Mouse (Mus musculus) intestine, embryonic 16.5 days (tissue): ENCODE data around the gene Ddr1. TPM values are rescaled to one million over a fixed set of nuclear protein-coding genes. Genes with fewer than 3 reads are reported as not detected.

Experiments used
- ATAC-seq: fragments of 200-750 bp; cut with Nextera tagmentation; 2 replicates; pipeline ENCODE4 v1.8.0; 2017; ENCODE audit warnings: moderate TSS enrichment, moderate library complexity
- H3K27ac ChIP-seq: fragments of 300-500 bp; sonication (generic); 2 replicates; pipeline ENCODE4 v1.5.1; 2014; ENCODE audit warnings: mild to moderate bottlenecking, low read length
- H3K27me3 ChIP-seq: fragments of 300-500 bp; sonication (generic); replicated peaks from 2 replicates; pipeline ENCODE4 v1.6.1; 2014; ENCODE audit warnings: low read length, control low read depth, mixed read lengths; ENCODE audit not compliant: control insufficient read depth, insufficient read depth
- H3K36me3 ChIP-seq: fragments of 300-500 bp; sonication (generic); 2 replicates; pipeline ENCODE4 v1.6.1; 2014; ENCODE audit warnings: low read length, control low read depth; ENCODE audit not compliant: control insufficient read depth, insufficient read depth
- H3K4me1 ChIP-seq: fragments of 300-500 bp; sonication (generic); 2 replicates; pipeline ENCODE4 v1.6.1; 2014; ENCODE audit warnings: low read length, control low read depth, mixed read lengths; ENCODE audit not compliant: control insufficient read depth, insufficient read depth
- H3K4me2 ChIP-seq: fragments of 300-500 bp; sonication (generic); 2 replicates; pipeline ENCODE4 v1.6.1; 2014; ENCODE audit warnings: low read depth, low read length, control low read depth
- H3K4me3 ChIP-seq: fragments of 300-500 bp; sonication (generic); 2 replicates; pipeline ENCODE4 v1.5.1; 2014; ENCODE audit warnings: mild to moderate bottlenecking, low read length
- H3K9ac ChIP-seq: fragments of 300-500 bp; sonication (generic); 2 replicates; pipeline ENCODE4 v1.6.1; 2014; ENCODE audit warnings: low read depth, low read length
- H3K9me3 ChIP-seq: fragments of 300-500 bp; sonication (generic); 2 replicates; pipeline ENCODE4 v1.6.1; 2016; ENCODE audit warnings: low read length, control low read depth; ENCODE audit not compliant: control insufficient read depth
- WGBS: fragments of 180-500 bp; shearing (Covaris S2); extraction: QIAGEN DNeasy Blood & Tissue Kit; methylation state at CpG from one replicate; pipeline ENCODE4 v1.1.7; 2014; 5-methylcytosine and 5-hydroxymethylcytosine counted together
- polyA plus RNA-seq: library from polyadenylated mRNA; unstranded; fragments of >200 nt; fragmentation: Nextera tagmentation; extraction: Ambion mirVana; gene quantifications from 2 replicates; pipeline ENCODE4 v1.2.1, GENCODE M21; 2015

Gene Ddr1
- polyA plus RNA-seq, 1 experiment from 2014 or later, result 54.1 TPM

DNA sequence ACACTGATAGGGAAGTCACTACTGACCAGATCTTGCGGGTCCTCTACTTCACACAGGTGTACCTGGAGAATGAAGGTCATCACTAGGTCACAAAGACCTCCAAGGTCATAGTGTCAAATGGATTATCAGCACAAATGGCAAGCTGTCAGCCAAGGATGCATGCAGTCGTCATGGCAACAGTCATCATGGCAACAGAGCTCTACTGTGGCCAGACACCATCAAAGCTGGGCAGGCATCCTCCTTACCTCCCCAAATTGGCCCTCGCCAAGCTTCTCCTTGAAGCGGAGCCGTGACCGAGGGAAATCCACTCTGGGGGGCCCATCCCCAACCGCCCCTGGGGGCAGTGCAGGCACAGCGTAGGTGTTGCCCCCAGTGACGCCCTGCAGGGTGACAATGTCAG is 19.4 kb downstream of the Ddr1 start:
- WGBS, result 77% methylated on average over 9 of the region's 9 CpGs
- no peak overlapping the region for H3K4me3 ChIP-seq
- no peaks in the 10 kb centered on the region for H3K4me1 ChIP-seq
- no peak overlapping the region for H3K4me2 ChIP-seq
- H3K27ac ChIP-seq, result no peak overlapping the region
- H3K9ac ChIP-seq, result no peak overlapping the region
- H3K27me3 ChIP-seq, result no peaks in the 10 kb centered on the region
- no peaks in the 10 kb centered on the region for H3K9me3 ChIP-seq
- H3K36me3 ChIP-seq, result peaks cover 59% of the 10 kb centered on the region
- ATAC-seq, result no peak

DNA sequence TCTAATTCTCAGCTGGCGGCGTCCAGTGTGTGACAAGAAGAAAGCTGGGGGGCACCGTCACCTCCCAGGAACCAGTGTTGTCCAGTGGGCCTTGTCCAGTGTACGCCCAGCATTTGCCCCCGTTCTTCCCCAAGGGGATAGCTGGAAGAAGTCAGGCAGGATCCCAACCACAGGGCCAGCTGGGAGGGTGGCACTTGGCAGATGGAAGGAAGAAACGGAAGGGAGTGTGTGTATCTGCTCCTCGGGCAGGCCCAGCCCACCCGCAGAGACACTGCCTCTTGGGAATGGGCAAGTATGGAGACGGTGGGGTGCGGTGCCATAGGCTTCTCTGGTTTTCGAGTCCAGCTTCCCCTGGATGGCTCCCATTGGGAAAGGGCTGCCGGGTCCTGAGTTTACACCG is 22.4 kb downstream of the Ddr1 start:
- Histone ChIP-seq H3K36me3 (peaks cover 42% of the 10 kb centered on the region), H3K27me3 (no peaks in the 10 kb centered on the region), H3K4me1 (no peaks in the 10 kb centered on the region), H3K4me3 (no peak overlapping the region), H3K9ac (no peak overlapping the region), H3K9me3 (no peaks in the 10 kb centered on the region), H3K4me2 (no peak overlapping the region), H3K27ac (no peak overlapping the region)
- no peak for ATAC-seq
- WGBS, result 88% methylated on average over 13 of the region's 13 CpGs

DNA sequence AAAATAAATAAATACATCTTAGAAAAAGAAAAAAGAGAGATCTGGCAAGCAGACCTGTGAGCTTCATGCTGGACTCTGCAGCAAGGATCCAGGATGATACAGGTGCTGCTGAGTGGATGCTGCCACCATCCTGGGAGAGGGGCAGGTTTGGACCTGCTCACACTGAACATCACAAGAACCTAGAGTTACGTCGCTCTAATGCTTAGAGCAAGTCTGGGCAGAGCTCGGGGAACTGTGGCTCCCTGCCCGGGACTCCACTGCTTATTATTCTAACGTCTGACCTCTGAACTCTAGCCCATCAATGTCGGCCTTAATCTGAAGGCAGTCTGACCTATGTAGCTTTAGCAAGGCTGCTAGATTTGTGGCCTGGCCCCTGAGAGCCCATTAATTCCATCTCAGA is 23.8 kb downstream of the Ddr1 start:
- no peaks in the 10 kb centered on the region for H3K4me1 ChIP-seq
- WGBS, result 38% methylated on average over 6 of the region's 6 CpGs

DNA sequence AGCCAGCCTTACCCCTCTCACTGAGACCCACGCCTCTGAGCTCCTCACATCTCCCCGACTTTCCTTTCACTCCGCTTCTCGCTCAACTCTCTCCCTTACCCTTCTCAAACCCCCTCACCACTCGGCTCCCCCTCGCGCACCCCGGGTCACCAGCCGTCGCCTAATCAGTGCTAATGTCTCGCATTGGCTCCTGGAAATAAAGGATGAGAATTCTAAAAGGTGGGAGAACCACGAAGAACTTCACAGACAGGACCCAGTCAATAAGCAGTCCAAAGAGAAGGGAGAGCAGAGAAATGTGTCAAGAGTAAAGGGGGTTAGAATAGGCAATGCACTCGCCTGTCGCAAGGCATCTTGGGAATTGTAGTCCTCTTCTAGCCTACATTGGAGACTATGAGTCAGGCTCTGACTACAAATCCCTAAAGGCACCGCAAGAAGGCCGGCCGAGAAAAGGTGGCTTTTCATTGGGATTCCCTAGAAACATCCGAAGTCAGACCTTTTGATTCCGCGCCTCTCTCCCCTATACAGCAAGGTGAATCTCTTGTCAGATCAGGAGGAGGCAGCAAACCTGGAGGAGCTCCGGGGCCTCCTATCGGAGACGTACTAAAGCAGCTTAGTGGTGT is 30.9 kb downstream of the Ddr1 start, which contains the start of gene Gtf2h4:
TSS of gene Gtf2h4 (minus strand) at position 324 of the 620 bp plus-strand sequence.
- Histone ChIP-seq H3K27me3 (no peaks in the 10 kb centered on the region), H3K9me3 (no peaks in the 10 kb centered on the region), H3K4me2 (peak within 1 kb of the TSS; percentile 79), H3K27ac (no peak within 1 kb of the TSS), H3K4me3 (peak within 1 kb of the TSS; percentile 71), H3K36me3 (no peaks in the 10 kb centered on the region; the same call in 1 of the 2 replicates), H3K9ac (peak within 1 kb of the TSS; percentile 88), H3K4me1 (peaks cover 2% of the 10 kb centered on the region; the same call in 1 of the 2 replicates)
- ATAC-seq, result peak; percentile 98
- WGBS, result under 1% methylated on average over 23 of the region's 23 CpGs

More for the DNA sequence above, 23.8 kb downstream of the Ddr1 start:
- Histone ChIP-seq H3K9ac (no peak overlapping the region), H3K9me3 (no peaks in the 10 kb centered on the region), H3K27ac (no peak overlapping the region), H3K4me2 (no peak overlapping the region), H3K27me3 (no peaks in the 10 kb centered on the region), H3K4me3 (no peak overlapping the region), H3K36me3 (peaks cover 34% of the 10 kb centered on the region)
- no peak for ATAC-seq

DNA sequence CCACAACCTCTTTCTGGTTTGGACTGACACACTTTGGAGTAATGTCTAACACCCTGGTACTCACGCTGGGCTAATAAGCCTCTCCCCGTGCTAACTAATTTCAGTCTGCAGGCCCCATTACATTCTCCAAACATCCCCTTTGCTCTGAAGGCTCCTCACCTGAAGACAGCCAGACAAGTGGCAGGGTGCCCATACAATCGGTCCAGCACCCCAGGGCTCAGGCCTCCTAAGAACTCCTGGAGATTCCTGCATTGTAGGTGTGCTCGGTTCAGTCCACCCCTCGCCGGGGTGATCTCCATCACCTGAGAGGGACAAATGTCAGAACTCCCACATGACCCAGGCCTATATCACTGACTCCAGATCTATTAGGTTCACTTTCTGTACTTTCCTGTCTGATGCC is 31.9 kb downstream of the Ddr1 start:
- no peaks in the 10 kb centered on the region for H3K9me3 ChIP-seq
- no peak overlapping the region for H3K4me2 ChIP-seq
- WGBS, result 90% methylated on average over 6 of the region's 6 CpGs
- ATAC-seq, result no peak
- no peaks in the 10 kb centered on the region; the same call in 1 of the 2 replicates for H3K36me3 ChIP-seq
- H3K9ac ChIP-seq, result 0 out of 2 replicates have a peak overlapping the region, but pooled peaks have one; percentile 88
- no peak overlapping the region for H3K27ac ChIP-seq
- no peaks in the 10 kb centered on the region for H3K27me3 ChIP-seq
- no peak overlapping the region for H3K4me3 ChIP-seq
- H3K4me1 ChIP-seq, result peaks cover 6% of the 10 kb centered on the region; the same call in 1 of the 2 replicates

DNA sequence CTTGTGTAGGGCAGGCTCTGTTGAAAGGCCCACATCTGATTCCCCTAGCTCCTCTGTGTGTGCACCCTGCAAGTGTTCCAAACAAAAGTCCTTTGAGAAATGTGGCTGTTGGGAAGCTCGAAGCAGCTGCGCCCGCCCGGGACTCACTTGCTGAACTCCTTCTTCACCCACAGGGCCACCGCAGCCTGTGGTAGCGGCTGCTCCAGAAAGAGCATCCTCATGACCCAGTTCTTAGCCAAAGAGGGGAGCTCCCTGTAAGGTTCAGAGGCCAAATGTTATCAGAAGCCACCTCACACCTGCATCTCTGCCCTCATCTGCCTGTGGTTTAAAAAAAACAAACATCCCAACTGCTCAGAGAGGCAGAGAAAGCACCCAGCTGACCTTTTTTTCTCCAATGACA is 32.6 kb downstream of the Ddr1 start:
- WGBS, result 86% methylated on average over 6 of the region's 6 CpGs

DNA sequence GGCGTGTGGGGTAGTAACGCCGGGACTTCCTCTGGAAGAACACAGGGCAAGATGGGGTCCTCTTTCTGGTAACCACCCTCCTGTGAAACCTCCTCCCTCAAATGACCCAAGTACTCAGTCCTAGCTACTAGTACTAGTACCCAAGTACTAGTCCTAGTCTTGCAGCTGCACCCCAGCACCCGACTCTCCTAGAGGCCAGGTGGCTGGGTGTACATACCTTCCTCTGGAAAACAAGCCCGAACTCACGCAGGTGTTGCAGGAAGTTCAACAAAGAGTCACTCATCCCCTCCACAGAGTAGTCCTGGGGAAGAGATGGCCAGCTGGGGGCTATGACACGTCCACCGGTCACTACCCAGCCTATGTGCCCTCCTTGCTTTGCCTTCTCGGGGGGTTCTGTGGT is 34.7 kb downstream of the Ddr1 start:
- Histone ChIP-seq H3K4me1 (peaks cover 19% of the 10 kb centered on the region), H3K9me3 (no peaks in the 10 kb centered on the region)
- WGBS, result 93% methylated on average over 9 of the region's 9 CpGs

More for the DNA sequence above, 32.6 kb downstream of the Ddr1 start:
- Histone ChIP-seq H3K4me1 (peaks cover 7% of the 10 kb centered on the region; the same call in 1 of the 2 replicates), H3K36me3 (no peaks in the 10 kb centered on the region; the same call in 1 of the 2 replicates), H3K9ac (no peak overlapping the region), H3K4me2 (no peak overlapping the region), H3K27me3 (no peaks in the 10 kb centered on the region), H3K27ac (no peak overlapping the region), H3K9me3 (no peaks in the 10 kb centered on the region), H3K4me3 (no peak overlapping the region)
- ATAC-seq, result no peak

DNA sequence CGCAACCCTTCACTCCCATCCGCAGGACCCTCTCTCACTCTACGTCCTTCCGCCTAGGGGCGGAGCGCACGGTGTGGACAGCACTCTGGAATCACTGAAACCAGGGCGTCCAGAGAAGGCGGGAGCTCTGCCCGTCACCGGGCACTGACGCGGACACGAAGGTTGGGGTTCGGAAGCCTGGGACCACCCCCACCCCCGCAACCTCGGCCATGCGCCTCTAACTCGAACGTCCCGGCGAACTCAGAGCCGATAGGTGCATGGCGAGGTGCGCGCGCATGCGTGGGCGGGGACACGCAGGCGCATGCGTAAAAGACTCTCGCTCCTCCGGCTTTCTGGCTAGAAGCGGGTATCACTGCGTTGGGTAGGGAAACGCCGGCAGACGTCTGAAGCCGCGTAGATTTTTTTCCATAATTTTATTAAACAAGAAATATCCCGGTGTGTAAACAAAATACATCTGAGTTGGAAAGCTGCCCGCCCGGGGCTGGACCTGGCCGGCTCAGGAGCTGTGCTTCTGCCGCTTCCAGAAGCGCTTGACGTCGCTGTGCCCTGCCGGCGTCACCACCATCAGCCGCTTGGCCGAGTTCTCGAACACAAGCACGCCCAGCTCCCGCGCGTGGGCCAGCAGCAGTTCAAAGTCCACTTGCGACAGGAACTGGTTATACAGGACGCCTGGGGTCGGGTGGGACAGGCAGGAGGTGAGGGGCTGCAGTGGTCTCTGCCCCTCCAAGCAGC is 36.9 kb downstream of the Ddr1 start, which contains the start of gene Vars2:
TSS of gene Vars2 (minus strand) at position 259 of the 732 bp plus-strand sequence.
- WGBS, result under 1% methylated on average over 61 of the region's 61 CpGs
- Histone ChIP-seq H3K4me1 (peaks cover 16% of the 10 kb centered on the region), H3K4me3 (peak within 1 kb of the TSS; percentile 57), H3K27me3 (no peaks in the 10 kb centered on the region), H3K4me2 (peak within 1 kb of the TSS; percentile 92), H3K36me3 (peaks cover 8% of the 10 kb centered on the region), H3K27ac (peak within 1 kb of the TSS; percentile 90), H3K9ac (peak within 1 kb of the TSS; percentile 86), H3K9me3 (no peaks in the 10 kb centered on the region)
- peak; percentile 87 for ATAC-seq

More for the DNA sequence above, 34.7 kb downstream of the Ddr1 start:
- Histone ChIP-seq H3K4me3 (no peak overlapping the region), H3K27me3 (no peaks in the 10 kb centered on the region), H3K9ac (no peak overlapping the region), H3K4me2 (no peak overlapping the region), H3K36me3 (no peaks in the 10 kb centered on the region; the same call in 1 of the 2 replicates), H3K27ac (no peak overlapping the region)
- ATAC-seq, result no peak

DNA sequence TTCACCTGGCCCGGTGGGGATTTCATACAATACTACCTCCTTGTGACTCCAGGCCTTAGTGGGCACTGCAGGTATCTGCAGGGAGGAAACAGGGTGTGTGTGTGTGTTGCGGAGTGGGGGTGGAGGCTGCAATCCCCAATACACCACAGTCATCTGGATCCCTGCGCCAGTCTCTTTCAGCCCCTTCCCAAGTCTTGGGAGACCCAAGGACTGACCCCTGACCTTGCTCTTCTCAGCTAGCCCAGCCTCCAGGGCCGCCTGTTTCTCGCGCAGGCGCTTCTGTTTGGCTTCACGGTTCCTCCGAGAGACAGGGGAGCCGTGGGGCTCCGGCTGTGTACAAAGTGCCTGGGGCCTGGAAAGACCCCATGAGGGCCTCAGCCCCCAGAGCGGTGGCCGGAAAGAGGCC is 37.6 kb downstream of the Ddr1 start:
- ATAC-seq, result peak; percentile 56
- Histone ChIP-seq H3K4me1 (peaks cover 16% of the 10 kb centered on the region), H3K4me3 (peak overlapping the region; percentile 57), H3K36me3 (peaks cover 8% of the 10 kb centered on the region), H3K9ac (peak overlapping the region; percentile 86), H3K9me3 (no peaks in the 10 kb centered on the region), H3K27ac (peak overlapping the region; percentile 90), H3K27me3 (no peaks in the 10 kb centered on the region), H3K4me2 (peak overlapping the region; percentile 92)
- 3% methylated on average over 13 of the region's 13 CpGs for whole genome bisulfite sequencing
